Mouse (Mus musculus) midbrain, postnatal 0 days (tissue): ENCODE measurements at regions not wholly inside any gene's neighbourhood (a gene's known extent, or its start where the extent isn't known, plus 50 kb on each side); places are given as distances from the start of the nearest gene placed in this dataset.

Experiments
- ATAC-seq: fragments of 200-750 bp; cut with Nextera tagmentation; 2 replicates; pipeline ENCODE4 v1.8.0; 2017; ENCODE audit warnings: moderate number of reproducible peaks, mild to moderate bottlenecking, moderate TSS enrichment, moderate library complexity; ENCODE audit not compliant: low FRiP score
- DNase-seq: peaks from one replicate; pipeline ENCODE4 v3.0.0-alpha.2; 2015; ENCODE audit warnings: low spot score
- H3K27ac ChIP-seq: fragments of 300-500 bp; sonication (generic); 2 replicates; pipeline ENCODE4 v1.5.1; 2014; ENCODE audit warnings: low read depth, mild to moderate bottlenecking, low read length, mixed read lengths
- H3K27me3 ChIP-seq: fragments of 300-500 bp; sonication (generic); 2 replicates; pipeline ENCODE4 v1.6.1; 2014; ENCODE audit warnings: low read length, control low read depth, mixed read lengths; ENCODE audit not compliant: insufficient read depth
- H3K36me3 ChIP-seq: fragments of 300-500 bp; sonication (generic); 2 replicates; pipeline ENCODE4 v1.6.1; 2014; ENCODE audit warnings: low read length, control low read depth, mixed read lengths; ENCODE audit not compliant: insufficient read depth
- H3K4me1 ChIP-seq: fragments of 300-500 bp; sonication (generic); 2 replicates; pipeline ENCODE4 v1.6.1; 2014; ENCODE audit warnings: mild to moderate bottlenecking, control low read depth, antibody characterized with exemption, low read length, mixed read lengths; ENCODE audit not compliant: insufficient read depth
- H3K4me2 ChIP-seq: fragments of 300-500 bp; sonication (generic); 2 replicates; pipeline ENCODE4 v1.6.1; 2014; ENCODE audit warnings: low read depth, mild to moderate bottlenecking, low read length, mixed read lengths; ENCODE audit not compliant: poor library complexity, severe bottlenecking
- H3K4me3 ChIP-seq: fragments of 300-500 bp; sonication (generic); 2 replicates; pipeline ENCODE4 v1.5.1; 2014; ENCODE audit warnings: low read depth, mild to moderate bottlenecking, low read length, moderate library complexity
- H3K9ac ChIP-seq: fragments of 300-500 bp; sonication (generic); replicated peaks from 2 replicates; pipeline ENCODE4 v1.6.1; 2014; ENCODE audit warnings: mild to moderate bottlenecking, low read length, moderate library complexity, mixed read lengths; ENCODE audit not compliant: poor library complexity, severe bottlenecking
- H3K9me3 ChIP-seq: fragments of 300-500 bp; sonication (generic); 2 replicates; pipeline ENCODE4 v1.6.1; 2016; ENCODE audit warnings: low read length, control low read depth
- CTCF ChIP-seq: IDR thresholded peaks from 2 replicates; pipeline ENCODE4 v1.5.1; 2016; ENCODE audit warnings: antibody characterized with exemption, mild to moderate bottlenecking
- WGBS: fragments of 180-500 bp; shearing (Covaris S2); extraction: QIAGEN DNeasy Blood & Tissue Kit; methylation state at CpG from one replicate; pipeline ENCODE4 v1.1.7; 2014; 5-methylcytosine and 5-hydroxymethylcytosine counted together

DNA sequence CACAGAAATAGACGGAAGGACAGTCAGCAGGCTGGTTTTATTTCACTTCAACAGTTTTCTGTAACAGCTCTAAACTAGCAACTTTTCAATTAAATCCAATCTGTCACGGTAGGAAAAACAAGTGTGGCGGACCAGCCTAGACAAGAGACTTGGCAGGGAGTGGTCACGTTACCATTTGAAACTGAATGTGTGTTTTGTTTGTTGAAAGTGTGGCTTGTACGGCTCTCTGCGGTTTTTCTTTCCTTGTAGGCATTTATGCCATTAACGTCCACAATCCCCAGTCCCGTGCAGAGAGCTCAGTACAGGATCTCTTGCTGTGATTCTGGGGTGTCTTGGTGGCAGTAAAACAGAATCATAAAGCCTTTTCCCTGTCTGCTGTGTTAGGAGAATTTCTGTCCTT, 311.9 kb upstream of the Nrip1 start:
- WGBS, result 16% methylated on average over 8 of the region's 8 CpGs
- no peak for TF ChIP-seq CTCF
- Histone ChIP-seq H3K36me3 (no peaks in the 10 kb centered on the region), H3K27me3 (no peaks in the 10 kb centered on the region), H3K4me3 (no peak overlapping the region), H3K27ac (no peak overlapping the region), H3K9me3 (no peaks in the 10 kb centered on the region), H3K4me2 (no peak overlapping the region), H3K4me1 (no peaks in the 10 kb centered on the region), H3K9ac (no peak overlapping the region)
- DNase-seq (peak; percentile 48), ATAC-seq (0 out of 2 replicates have a peak, but pooled peaks have one; percentile 23)

DNA sequence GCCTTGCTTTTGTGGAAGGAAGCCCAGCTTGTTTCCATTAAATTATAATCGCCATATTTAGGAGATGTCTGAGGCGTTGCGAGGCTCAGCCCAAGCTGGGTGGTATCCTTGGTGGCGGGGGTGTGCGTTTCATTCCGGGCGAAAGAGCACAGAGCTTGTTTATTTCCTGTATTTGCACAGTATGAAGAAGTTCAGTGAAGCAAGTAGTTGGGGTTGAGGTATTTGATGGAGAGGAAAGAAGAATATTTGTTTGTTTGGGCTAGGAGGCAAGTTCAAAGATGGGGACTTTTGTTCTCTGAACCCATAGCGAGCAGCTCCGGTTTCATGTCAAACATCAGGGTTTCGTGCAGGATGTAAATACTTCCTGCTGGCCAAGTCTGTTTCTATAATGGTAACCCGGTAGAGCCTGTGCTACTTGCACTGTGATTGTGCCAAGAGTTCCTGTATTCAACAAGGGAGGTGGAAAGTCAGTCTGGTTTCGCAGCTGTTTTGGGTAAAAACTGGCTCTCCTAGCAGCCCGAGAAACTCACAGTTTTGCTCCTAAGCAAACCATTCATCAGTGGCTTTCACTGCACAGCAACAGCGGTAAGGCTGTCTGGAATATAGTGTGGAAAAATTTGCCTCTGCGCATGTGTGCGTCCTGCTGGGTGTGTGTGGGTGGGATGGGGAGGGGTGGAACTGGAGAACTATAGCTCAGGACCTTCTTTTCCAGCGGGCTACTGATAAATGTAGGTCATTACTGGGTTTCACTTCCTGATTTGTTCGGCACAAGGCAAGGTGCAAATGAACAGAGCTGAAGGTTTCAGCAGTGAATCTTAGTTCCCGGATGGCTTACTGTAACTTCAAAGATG, 306.7 kb upstream of the Nrip1 start:
- Histone ChIP-seq H3K27me3 (no peaks in the 10 kb centered on the region), H3K4me3 (no peak overlapping the region), H3K4me1 (no peaks in the 10 kb centered on the region), H3K27ac (peak overlapping the region; percentile 26; the same call in 1 of the 2 replicates), H3K36me3 (no peaks in the 10 kb centered on the region), H3K4me2 (peak overlapping the region; percentile 16; the same call in 1 of the 2 replicates), H3K9me3 (peaks cover 7% of the 10 kb centered on the region; the same call in 1 of the 2 replicates), H3K9ac (no peak overlapping the region)
- 75% methylated on average over 19 of the region's 19 CpGs for WGBS
- no peak for TF ChIP-seq CTCF
- DNase-seq (peak; percentile 15), ATAC-seq (no peak)

GRCm38 (mm10) chr16:76678885-76679284, 305.3 kb upstream of the Nrip1 start:
- TF ChIP-seq CTCF, result no peak
- no peak for DNase-seq
- no peak overlapping the region for H3K4me3 ChIP-seq
- H3K36me3 ChIP-seq, result no peaks in the 10 kb centered on the region
- no peak for ATAC-seq
- H3K9me3 ChIP-seq, result peaks cover 7% of the 10 kb centered on the region; the same call in 1 of the 2 replicates
- 85% methylated on average over 3 of the region's 3 CpGs for WGBS
- no peaks in the 10 kb centered on the region for H3K27me3 ChIP-seq
- H3K4me1 ChIP-seq, result no peaks in the 10 kb centered on the region
- H3K4me2 ChIP-seq, result no peak overlapping the region
- H3K27ac ChIP-seq, result no peak overlapping the region
- no peak overlapping the region for H3K9ac ChIP-seq

- no peak for ATAC-seq
- WGBS, result 94% methylated on average over 4 of the region's 4 CpGs
- TF ChIP-seq CTCF, result no peak
Observed at GRCm38 (mm10) chr16:76669795-76670194, 296.2 kb upstream of the Nrip1 start.

GRCm38 (mm10) chr16:76667046-76667445, 293.4 kb upstream of the Nrip1 start:
- WGBS, result 65% methylated on average over 3 of the region's 3 CpGs
- Histone ChIP-seq H3K9ac (no peak overlapping the region), H3K4me2 (no peak overlapping the region), H3K27ac (no peak overlapping the region), H3K4me3 (no peak overlapping the region), H3K9me3 (no peaks in the 10 kb centered on the region), H3K36me3 (no peaks in the 10 kb centered on the region), H3K4me1 (no peaks in the 10 kb centered on the region), H3K27me3 (no peaks in the 10 kb centered on the region)
- DNase-seq, result no peak
- no peak for ATAC-seq
- TF ChIP-seq CTCF, result no peak

More at GRCm38 (mm10) chr16:76669795-76670194, 296.2 kb upstream of the Nrip1 start:
- no peak overlapping the region for H3K4me2 ChIP-seq
- no peaks in the 10 kb centered on the region for H3K27me3 ChIP-seq
- no peak for DNase-seq
- no peak overlapping the region for H3K27ac ChIP-seq
- H3K9me3 ChIP-seq, result no peaks in the 10 kb centered on the region
- no peaks in the 10 kb centered on the region for H3K36me3 ChIP-seq
- H3K9ac ChIP-seq, result no peak overlapping the region
- H3K4me3 ChIP-seq, result no peak overlapping the region
- H3K4me1 ChIP-seq, result no peaks in the 10 kb centered on the region

DNA sequence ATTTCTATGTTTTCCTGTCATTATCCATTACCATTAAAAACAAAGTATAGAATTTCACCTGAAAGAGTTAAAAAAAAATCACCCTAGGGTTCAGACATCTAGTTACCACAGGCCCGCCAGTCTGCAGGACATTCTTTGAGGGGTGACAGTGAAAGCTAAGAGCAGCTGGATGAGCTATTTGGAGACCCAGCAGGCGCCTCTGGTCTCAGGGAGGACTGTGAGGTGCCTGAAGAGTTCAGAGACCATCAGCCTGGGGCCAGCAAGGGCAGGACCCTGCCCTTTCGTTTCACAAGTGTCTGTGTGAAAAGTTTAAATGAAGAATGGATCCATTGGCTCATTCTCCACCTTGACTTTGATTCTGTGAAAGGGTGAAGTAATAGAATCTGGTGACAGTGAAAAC, 281.5 kb upstream of the Nrip1 start:
- DNase-seq, result no peak
- Histone ChIP-seq H3K27ac (no peak overlapping the region), H3K4me2 (no peak overlapping the region), H3K4me3 (no peak overlapping the region), H3K4me1 (no peaks in the 10 kb centered on the region), H3K36me3 (no peaks in the 10 kb centered on the region), H3K27me3 (no peaks in the 10 kb centered on the region), H3K9ac (no peak overlapping the region), H3K9me3 (no peaks in the 10 kb centered on the region)
- WGBS, result 45% methylated on average over 3 of the region's 3 CpGs
- no peak for ATAC-seq
- no peak for TF ChIP-seq CTCF
